Mouse (Mus musculus) MEL (cell line): ENCODE measurements around the gene Lmntd2.

Source experiments
- CTCF ChIP-seq, 3 experiments: IDR thresholded peaks in 2 of 3; conservative IDR thresholded peaks in 1 of 3; 2 replicates each; pipeline ENCODE4 v1.5.1; 2011 to 2012; ENCODE audit warnings: low read length in 3 of 3, low read depth in 2 of 3, mild to moderate bottlenecking in 2 of 3, improper control_type of control experiment in 1 of 3, inconsistent platforms in 1 of 3, mixed read lengths in 1 of 3, moderate library complexity in 1 of 3; ENCODE audit not compliant: control insufficient read depth in 1 of 3, insufficient read depth in 1 of 3, poor library complexity in 1 of 3, severe bottlenecking in 1 of 3
- POLR2A ChIP-seq, 2 experiments: IDR thresholded peaks; 2 replicates each; pipeline ENCODE4 v1.6.1; 2011 to 2012; ENCODE audit warnings: low read length in 2 of 2, mild to moderate bottlenecking in 2 of 2, control low read depth in 1 of 2, improper control_type of control experiment in 1 of 2, low read depth in 1 of 2, moderate library complexity in 1 of 2; ENCODE audit not compliant: control insufficient read depth in 1 of 2, insufficient read depth in 1 of 2, poor library complexity in 1 of 2
- TCF12 ChIP-seq: IDR thresholded peaks from 2 replicates; pipeline ENCODE4 v1.6.1; 2014; ENCODE audit warnings: low read depth, mild to moderate bottlenecking, inconsistent platforms, low read length, improper control_type of control experiment, moderate library complexity
- ZC3H11A ChIP-seq: IDR thresholded peaks from 2 replicates; pipeline ENCODE4 v1.6.1; 2012; ENCODE audit warnings: low read depth, mild to moderate bottlenecking, inconsistent platforms, low read length, improper control_type of control experiment

- TF ChIP-seq CTCF (IDR thresholded peaks at IDR 0.05 in 2 of 3, conservative IDR thresholded peaks at IDR 0.05 in 1 of 3; ENCODE audit: control insufficient read depth in 1 of 3, insufficient read depth in 1 of 3, low read depth in 2 of 3, low read length in 3 of 3, poor library complexity in 1 of 3, severe bottlenecking in 1 of 3) (no peak), ZC3H11A (no peak), TCF12 (no peak; the same call in 1 of the 2 replicates), POLR2A (IDR thresholded peaks at IDR 0.05; ENCODE audit: control insufficient read depth in 1 of 2, insufficient read depth in 1 of 2, low read depth in 1 of 2, low read length in 2 of 2, poor library complexity in 1 of 2) (peak in 1 of 2 experiments; percentile 73; a peak in 2 of 4 replicates)
Measured at GRCm38 (mm10) chr7:141215880-141216733, 2.2 kb upstream of the Lmntd2 start.
